Mouse (Mus musculus): ENCODE data around the gene Rtn4rl2.

- TF ChIP-seq POLR2AphosphoS2 (IDR thresholded peaks at IDR 0.05; ENCODE audit: insufficient read length, low read depth) (no peak), POLR2A (IDR thresholded peaks at IDR 0.05; ENCODE audit: insufficient read length, low read depth) (no peak), CEBPB (IDR thresholded peaks at IDR 0.05; ENCODE audit: insufficient read depth, poor library complexity, severe bottlenecking) (no peak), TCF3 (IDR thresholded peaks at IDR 0.05; ENCODE audit: insufficient read length, low read depth) (no peak), E2F4 (IDR thresholded peaks at IDR 0.05; ENCODE audit: insufficient read depth) (no peak)
These were observed 45.6 kb downstream of the Rtn4rl2 start for GRCm38 (mm10) chr2:84840748-84841563.

Data from myocyte (in vitro differentiated cells).